Mouse (Mus musculus) lung, postnatal 10 days (tissue): ENCODE data around the gene Taf1a.
A peak's percentile ranks its signal among the peaks of the same experiment; 100 is the strongest.
"Not testable (repeated sequence)": the region's sequence is repeated elsewhere in the genome, so short reads cannot be mapped to it uniquely, and the experiment has no call there.

Source experiments
- DNase-seq: peaks from one replicate; pipeline ENCODE4 v3.0.0; 2021

Gene Taf1a

GRCm38 (mm10) chr1:183388426-183389406 lies at the start of gene Taf1a:
Taf1a (plus strand) TSS chr1:183388981.
- DNase-seq = peak; percentile 93

GRCm38 (mm10) chr1:183342902-183343301 lies 45.9 kb upstream of the Taf1a start:
- DNase-seq = not testable (repeated sequence)

- peak; percentile 91 for DNase-seq
Measured at GRCm38 (mm10) chr1:183344886-183345816, 43.6 kb upstream of the Taf1a start.

- no peak for DNase-seq
Measured at GRCm38 (mm10) chr1:183345817-183346195, 43.0 kb upstream of the Taf1a start.

- DNase-seq = peak; percentile 83
Measured at GRCm38 (mm10) chr1:183349840-183350239, 38.9 kb upstream of the Taf1a start.

- no peak for DNase-seq
Measured at GRCm38 (mm10) chr1:183358901-183359300, 29.9 kb upstream of the Taf1a start.

- DNase-seq = no peak
Measured at GRCm38 (mm10) chr1:183362301-183362700, 26.5 kb upstream of the Taf1a start.

GRCm38 (mm10) chr1:183362729-183363576 lies 25.8 kb upstream of the Taf1a start:
- peak; percentile 24 for DNase-seq

GRCm38 (mm10) chr1:183363577-183363867 lies 25.3 kb upstream of the Taf1a start:
- no peak for DNase-seq

GRCm38 (mm10) chr1:183366361-183366760 lies 22.4 kb upstream of the Taf1a start:
- DNase-seq = no peak

GRCm38 (mm10) chr1:183368601-183369400 lies 20.0 kb upstream of the Taf1a start:
- peak; percentile 24 for DNase-seq

- peak; percentile 96 for DNase-seq
Measured at GRCm38 (mm10) chr1:183369427-183370014, 19.3 kb upstream of the Taf1a start, which contains the start of gene Mia3. Mia3 (minus strand) TSS chr1:183369553.

GRCm38 (mm10) chr1:183374728-183375127 lies 14.1 kb upstream of the Taf1a start:
- no peak for DNase-seq

GRCm38 (mm10) chr1:183377045-183377444 lies 11.7 kb upstream of the Taf1a start:
- no peak for DNase-seq

GRCm38 (mm10) chr1:183378321-183378941 lies 10.3 kb upstream of the Taf1a start:
- peak; percentile 47 for DNase-seq

- not testable (repeated sequence) for DNase-seq
Measured at GRCm38 (mm10) chr1:183379376-183379775, 9.4 kb upstream of the Taf1a start.

GRCm38 (mm10) chr1:183381816-183382215 lies 7.0 kb upstream of the Taf1a start:
- no peak for DNase-seq

GRCm38 (mm10) chr1:183382621-183383020 lies 6.2 kb upstream of the Taf1a start:
- no peak for DNase-seq

- DNase-seq = not testable (repeated sequence)
Measured at GRCm38 (mm10) chr1:183387421-183387820, 1.4 kb upstream of the Taf1a start.

- DNase-seq = no peak
Measured at GRCm38 (mm10) chr1:183403396-183403795, 14.6 kb downstream of the Taf1a start.
